Mouse (Mus musculus) Patski (cell line): ENCODE data around the gene C1qc. TPM values are rescaled to one million over a fixed set of nuclear protein-coding genes. Genes with fewer than 3 reads are reported as not detected.

Experiments used
- ATAC-seq: fragments of 100-300 bp; one replicate; pipeline ENCODE4 v1.8.0; 2021
- CTCF ChIA-PET: fragments of 350-600 bp; sonication (Branson Sonifier 250); formaldehyde crosslinking; loops from one replicate; lab custom pipeline; 2022; ENCODE audit warnings: inconsistent platforms; lab: Charles Lee
- POLR2A ChIA-PET: fragments of 350-600 bp; sonication (Branson Sonifier 250); formaldehyde crosslinking; loops from one replicate; lab custom pipeline; 2022; ENCODE audit warnings: antibody characterized with exemption, inconsistent platforms; lab: Charles Lee
- DNase-seq: peaks from one replicate; pipeline ENCODE4 v3.0.0-alpha.2; 2011; ENCODE audit warnings: low read depth, low spot score
- H3K27me3 ChIP-seq: fragments of 371-371 bp; one replicate; pipeline ENCODE4 v1.5.1; 2021
- CTCF ChIP-seq: fragments of 100-300 bp; IDR thresholded peaks from one replicate; pipeline ENCODE4 v1.5.1; 2021
- in situ Hi-C: fragments of 300-500 bp; cut with MboI; formaldehyde crosslinking; loops from 3 replicates; pipeline ENCODE4 v1.11.1; 2018; ENCODE audit warnings: low pct_unique_long_range_greater_than_20kb, mixed read lengths
- polyA plus RNA-seq: library from polyadenylated mRNA; unstranded; gene quantifications from one replicate; pipeline ENCODE4 v1.2.3, GENCODE M21; 2021

The C1qc gene
- polyA plus RNA-seq = not detected

DNA sequence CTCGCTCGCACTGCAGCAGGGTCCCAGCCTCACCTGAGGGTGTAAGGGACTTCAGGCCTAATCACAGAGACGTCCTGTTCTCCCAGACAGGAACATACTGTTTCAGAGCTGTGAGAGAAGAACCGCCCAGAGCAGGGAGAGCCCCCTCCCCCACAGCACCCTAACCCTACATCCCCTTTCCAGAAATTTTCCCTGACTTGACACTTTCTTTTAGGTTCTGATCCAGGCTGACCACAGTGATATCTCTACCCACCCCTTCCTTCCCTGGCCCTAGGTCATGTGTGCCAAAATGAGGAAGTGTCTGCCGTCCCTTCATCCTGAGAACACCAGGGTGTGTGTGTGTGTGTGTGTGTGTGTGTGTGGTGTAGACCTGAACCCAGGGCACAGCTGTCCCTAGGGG lies at the start of gene C1qc:
TSS of gene C1qc (minus strand) at position 255 of the 400 bp plus-strand sequence.
- CTCF ChIA-PET = no interaction called here
- DNase-seq (no peak), ATAC-seq (no peak)
- POLR2A ChIA-PET = no interaction called here
- H3K27me3 ChIP-seq = peaks cover 27% of the 10 kb centered on the region
- TF ChIP-seq CTCF = no peak
- in situ Hi-C loops = loop anchor here (10.0 kb wide), 1 partner anchor 412 kb away; no protein-coding TSS in a partner anchor

DNA sequence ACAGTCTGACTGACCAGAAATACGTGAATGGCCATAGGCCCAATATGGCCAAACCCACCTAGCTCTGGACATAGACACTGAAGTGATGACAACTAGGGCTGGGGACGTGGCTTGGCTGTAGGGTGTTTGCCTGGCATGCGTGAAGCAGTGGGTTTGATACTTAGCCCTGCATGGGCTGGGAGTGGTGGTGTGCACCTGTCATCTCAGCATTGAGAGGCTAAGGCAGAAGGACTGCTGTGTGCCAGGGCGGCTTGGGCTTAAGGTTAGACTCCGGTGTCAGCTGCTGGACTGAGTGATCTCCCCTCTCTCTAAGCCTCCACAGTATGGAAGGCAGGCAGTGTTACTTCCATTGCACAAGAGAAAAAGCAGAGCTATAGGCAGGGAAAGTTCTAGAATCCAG lies 45.1 kb upstream of the C1qc start:
- TF ChIP-seq CTCF = no peak
- CTCF ChIA-PET = no interaction called here
- no peak for DNase-seq
- ATAC-seq = no peak
- in situ Hi-C loops = no loop called here
- H3K27me3 ChIP-seq = peaks cover 39% of the 10 kb centered on the region
- POLR2A ChIA-PET = no interaction called here

DNA sequence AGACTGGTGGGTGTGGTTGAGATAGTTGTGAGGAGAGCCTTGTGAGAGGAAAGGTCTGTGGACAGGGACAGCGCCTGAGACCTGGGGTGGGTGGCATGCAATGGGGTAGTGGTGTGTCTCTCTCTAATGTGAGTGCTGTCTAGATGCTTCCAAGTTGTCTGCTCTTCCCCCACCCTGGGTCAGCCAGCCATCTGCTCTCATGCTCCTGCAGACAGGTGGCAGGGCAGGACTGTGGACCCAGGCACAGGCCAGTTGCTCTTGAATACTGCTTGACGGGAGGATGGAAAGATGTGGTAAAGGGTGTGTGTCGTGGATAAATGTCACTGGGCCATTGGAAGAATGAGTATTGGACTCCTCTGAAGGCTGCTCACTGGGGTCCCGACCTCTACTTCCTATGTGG lies 44.5 kb upstream of the C1qc start:
- CTCF ChIA-PET = no interaction called here
- POLR2A ChIA-PET = no interaction called here
- TF ChIP-seq CTCF = no peak
- ATAC-seq (no peak), DNase-seq (no peak)
- peaks cover 33% of the 10 kb centered on the region for H3K27me3 ChIP-seq
- in situ Hi-C loops = no loop called here

DNA sequence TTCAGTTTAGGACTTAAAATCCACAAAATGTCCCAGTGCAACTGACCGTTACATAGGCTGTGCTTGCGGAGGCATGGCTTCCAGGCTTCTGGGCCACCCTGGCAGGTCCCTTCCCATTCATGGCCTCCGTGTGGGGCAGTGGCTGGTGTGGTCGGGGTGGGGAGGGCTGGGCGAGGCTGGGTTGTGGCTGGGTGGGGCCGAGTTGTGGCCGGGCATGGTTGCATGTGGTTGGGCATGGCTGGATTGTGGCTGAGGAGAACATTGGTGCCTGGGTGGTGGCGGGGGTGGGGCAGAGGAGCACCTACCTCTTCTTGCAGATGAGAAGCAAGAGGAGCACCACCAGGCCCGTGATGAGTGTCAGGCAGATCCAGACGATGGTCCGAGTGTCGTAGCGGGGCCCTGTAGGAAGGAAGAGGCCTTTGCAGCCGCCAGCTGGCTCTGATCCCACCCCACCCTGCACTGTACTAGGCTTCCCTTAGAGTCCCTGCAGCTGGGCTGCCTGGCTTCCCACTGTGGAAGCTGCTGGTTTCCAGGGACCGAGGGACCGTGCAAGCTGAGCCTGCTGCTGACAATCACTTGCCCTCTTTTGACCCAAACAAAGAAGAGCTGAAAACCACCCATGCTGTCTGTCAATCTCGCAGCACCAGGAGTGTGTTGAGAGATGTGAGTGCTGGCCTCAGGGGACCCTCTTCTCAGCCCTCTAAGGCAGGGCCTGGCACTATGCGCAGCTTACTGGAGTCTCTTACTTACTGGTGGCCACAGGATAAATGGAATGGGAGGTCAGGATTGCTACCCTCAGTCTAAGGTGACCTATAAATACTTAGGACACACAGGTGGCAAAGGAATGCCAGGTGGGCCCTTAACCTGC lies 42.1 kb upstream of the C1qc start:
- H3K27me3 ChIP-seq = peaks cover 31% of the 10 kb centered on the region
- POLR2A ChIA-PET = no interaction called here
- CTCF ChIA-PET = no interaction called here
- in situ Hi-C loops = no loop called here
- DNase-seq (no peak), ATAC-seq (no peak)
- TF ChIP-seq CTCF = no peak

DNA sequence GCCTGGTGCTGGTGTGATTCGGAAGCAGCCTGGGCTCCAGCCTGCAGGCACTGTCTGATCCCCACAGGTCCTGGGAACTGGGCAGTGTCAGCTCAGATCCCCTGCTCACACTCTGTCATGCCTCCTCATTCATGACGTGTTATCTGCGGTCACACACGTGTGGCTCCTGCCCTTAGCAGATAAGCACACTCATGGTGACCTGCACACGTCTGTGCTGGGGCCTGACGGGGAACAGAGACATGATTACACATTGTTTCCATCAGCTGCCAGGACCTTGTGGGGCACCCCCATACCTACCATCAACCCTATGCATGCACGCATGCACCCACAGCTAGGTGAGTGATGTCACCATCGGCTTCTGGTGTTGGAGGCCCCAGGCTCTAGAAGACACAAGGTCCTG lies 37.6 kb upstream of the C1qc start:
- POLR2A ChIA-PET = no interaction called here
- ATAC-seq (no peak), DNase-seq (no peak)
- TF ChIP-seq CTCF = no peak
- in situ Hi-C loops = no loop called here
- CTCF ChIA-PET = no interaction called here
- H3K27me3 ChIP-seq = peaks cover 25% of the 10 kb centered on the region

DNA sequence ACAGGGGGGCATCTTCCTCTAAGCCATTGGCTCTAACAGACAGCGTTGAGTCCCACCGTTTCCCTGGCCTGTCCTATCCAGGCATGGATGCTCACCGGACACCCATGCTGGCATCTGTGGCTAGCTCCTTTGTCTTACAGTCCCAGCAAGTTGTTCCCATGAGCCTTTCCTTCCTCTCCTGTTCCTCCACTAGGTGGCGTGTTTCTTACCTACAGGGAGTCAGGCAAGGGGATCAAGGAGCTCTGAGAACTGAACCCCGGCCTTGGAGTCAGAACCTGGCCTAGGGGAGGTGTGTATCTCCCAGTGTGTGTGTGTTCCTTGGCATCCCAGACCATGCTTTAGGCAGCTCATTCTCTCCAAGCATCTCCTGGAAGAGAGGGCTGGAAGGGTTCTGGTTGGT lies 36.1 kb upstream of the C1qc start:
- H3K27me3 ChIP-seq = peaks cover 25% of the 10 kb centered on the region
- in situ Hi-C loops = no loop called here
- ChIA-PET POLR2A (no interaction called here), CTCF (no interaction called here)
- ATAC-seq (no peak), DNase-seq (no peak)
- TF ChIP-seq CTCF = no peak

DNA sequence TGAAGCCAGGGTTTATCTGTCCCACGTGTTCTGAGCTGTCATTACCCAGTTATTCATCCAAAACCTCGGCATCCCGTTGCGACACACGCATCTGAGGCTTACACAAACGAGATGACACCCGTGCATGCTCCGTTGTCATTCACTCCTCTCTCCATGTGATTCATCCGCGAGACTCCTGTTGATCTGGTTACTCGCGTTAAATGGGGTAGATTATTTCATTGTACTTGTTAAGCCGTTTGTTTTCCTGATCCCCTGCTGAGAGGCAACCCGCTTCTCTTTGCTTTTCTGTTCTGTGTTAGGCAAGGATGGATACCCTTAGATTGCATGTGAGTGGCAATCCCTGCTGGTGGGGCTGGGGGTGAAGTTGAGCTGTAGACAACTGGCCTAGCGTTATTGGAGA lies 32.9 kb upstream of the C1qc start:
- ChIA-PET POLR2A (no interaction called here), CTCF (no interaction called here)
- no peak for TF ChIP-seq CTCF
- in situ Hi-C loops = no loop called here
- ATAC-seq = no peak
- DNase-seq = no peak
- H3K27me3 ChIP-seq = peaks cover 15% of the 10 kb centered on the region

DNA sequence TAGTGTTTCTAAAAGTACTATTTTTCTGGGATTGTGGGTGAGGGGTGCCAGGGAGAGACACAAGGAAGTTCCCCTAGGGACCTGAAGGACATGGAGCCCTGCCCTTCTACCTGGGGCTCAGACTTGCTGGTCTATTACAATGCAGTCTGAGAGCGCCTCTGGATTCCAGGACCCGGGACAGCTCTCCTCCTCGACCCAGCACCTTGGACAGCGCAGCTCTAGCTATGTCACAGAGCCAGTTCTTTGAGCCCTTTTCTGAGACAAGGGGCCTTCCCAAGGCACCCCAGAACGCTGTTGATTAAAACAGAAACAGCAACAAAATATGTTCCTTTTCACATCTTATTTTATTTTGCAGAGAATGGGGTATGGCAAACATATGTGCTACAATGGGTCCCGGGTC lies 31.7 kb upstream of the C1qc start:
- TF ChIP-seq CTCF = no peak
- in situ Hi-C loops = no loop called here
- ChIA-PET POLR2A (no interaction called here), CTCF (no interaction called here)
- H3K27me3 ChIP-seq = peaks cover 6% of the 10 kb centered on the region
- DNase-seq (peak; percentile 7), ATAC-seq (no peak)

DNA sequence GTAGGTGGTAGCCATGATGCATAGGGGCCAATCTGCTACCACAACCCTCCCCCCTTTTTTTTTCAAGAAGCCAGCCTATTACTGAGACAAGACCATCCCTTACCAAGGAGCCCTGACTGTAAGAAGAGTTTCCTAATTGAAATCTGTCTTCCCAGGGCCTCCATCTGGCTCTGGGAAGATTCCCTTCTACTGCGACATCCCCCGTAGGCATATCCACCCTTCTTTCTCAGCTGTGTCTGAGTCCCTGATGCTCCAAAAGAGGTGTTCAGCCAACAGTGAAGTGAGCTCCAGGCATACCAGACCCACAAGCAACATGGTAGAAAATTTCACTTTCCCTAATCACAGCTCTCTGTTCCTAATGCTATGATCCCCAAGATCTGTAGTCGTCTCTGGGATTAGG lies 26.7 kb upstream of the C1qc start:
- in situ Hi-C loops = no loop called here
- CTCF ChIA-PET = no interaction called here

DNA sequence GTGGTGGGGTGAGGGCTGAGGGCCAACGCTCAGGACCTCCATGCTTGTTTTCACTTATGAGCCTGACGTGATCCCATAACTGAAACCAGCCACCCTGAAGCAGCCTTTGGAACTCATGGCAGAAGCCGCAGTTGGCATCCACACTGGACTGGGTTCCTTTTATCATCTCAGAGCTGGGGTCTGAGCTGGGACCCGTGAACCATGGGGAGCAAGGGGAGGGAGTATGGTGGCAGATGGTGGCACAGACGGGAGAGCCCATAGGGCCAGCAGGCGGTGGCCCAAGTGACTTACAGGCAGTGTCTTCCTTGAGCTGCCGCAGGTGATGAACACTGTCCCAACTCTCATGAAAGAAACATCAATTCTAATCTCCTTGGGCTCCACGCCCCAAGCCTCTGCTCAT lies 26.0 kb upstream of the C1qc start:
- H3K27me3 ChIP-seq = peaks cover 3% of the 10 kb centered on the region
- in situ Hi-C loops = no loop called here
- DNase-seq (no peak), ATAC-seq (no peak)
- ChIA-PET POLR2A (no interaction called here), CTCF (no interaction called here)
- no peak for TF ChIP-seq CTCF

More for the DNA sequence above, 26.7 kb upstream of the C1qc start:
- DNase-seq (no peak), ATAC-seq (no peak)
- peaks cover 3% of the 10 kb centered on the region for H3K27me3 ChIP-seq
- POLR2A ChIA-PET = no interaction called here
- no peak for TF ChIP-seq CTCF

DNA sequence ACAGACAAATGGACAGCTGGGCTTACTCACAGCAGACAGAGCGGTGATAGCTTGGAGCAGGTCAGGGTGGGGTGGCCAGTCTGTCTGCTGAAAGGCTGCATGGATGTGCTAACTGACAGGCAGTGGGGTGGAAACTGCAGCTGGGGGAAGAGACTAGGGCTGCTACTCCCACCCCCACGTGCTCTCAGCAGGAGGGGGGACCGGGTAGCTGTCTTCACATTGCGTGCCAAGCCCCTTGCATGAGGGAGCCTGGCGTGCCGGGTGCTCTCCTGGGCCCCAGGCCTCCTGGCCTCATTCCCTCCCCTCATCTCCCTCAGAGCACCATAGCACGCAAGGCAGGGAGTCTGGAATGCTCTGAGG lies 24.3 kb upstream of the C1qc start:
- DNase-seq (no peak), ATAC-seq (no peak)
- H3K27me3 ChIP-seq = peaks cover 12% of the 10 kb centered on the region
- no peak for TF ChIP-seq CTCF
- CTCF ChIA-PET = no interaction called here
- POLR2A ChIA-PET = no interaction called here
- in situ Hi-C loops = no loop called here
